Mouse (Mus musculus) frontal cortex, postnatal 25 days (tissue): ENCODE results near the gene Tbc1d10a.

ENCODE experiments used
- DNase-seq, 2 experiments: peaks; one replicate each; pipeline ENCODE4 v3.0.0; 2022; ENCODE audit warnings: low spot score in 2 of 2

Tbc1d10a gene

GRCm38 (mm10) chr11:4186486-4187317 is at the start of gene Tbc1d10a:
Gene Tbc1d10a, plus strand, starts transcription at chr11:4186789.
- DNase-seq = peak; percentile 93 to 95

DNA sequence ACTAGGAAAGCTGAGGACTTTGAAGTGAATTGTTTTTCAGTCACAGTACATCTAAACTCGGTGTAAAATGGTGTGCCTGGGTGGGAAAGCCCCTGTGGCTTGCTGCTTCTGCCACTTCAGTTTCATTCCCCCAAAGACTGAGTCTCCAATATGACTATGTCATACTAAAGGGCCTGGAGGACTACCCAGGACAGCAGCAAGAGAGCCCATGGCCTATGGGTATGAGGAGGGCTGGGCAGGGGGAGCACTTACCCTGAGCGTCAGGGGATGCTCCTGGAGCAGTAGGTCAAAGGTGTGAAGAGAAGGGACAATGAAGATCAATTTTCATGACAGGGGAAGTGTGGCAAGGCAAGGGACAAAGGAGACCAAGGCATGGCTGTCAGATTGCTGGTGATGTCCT is 47.6 kb upstream of the Tbc1d10a start:
- DNase-seq = no peak

DNA sequence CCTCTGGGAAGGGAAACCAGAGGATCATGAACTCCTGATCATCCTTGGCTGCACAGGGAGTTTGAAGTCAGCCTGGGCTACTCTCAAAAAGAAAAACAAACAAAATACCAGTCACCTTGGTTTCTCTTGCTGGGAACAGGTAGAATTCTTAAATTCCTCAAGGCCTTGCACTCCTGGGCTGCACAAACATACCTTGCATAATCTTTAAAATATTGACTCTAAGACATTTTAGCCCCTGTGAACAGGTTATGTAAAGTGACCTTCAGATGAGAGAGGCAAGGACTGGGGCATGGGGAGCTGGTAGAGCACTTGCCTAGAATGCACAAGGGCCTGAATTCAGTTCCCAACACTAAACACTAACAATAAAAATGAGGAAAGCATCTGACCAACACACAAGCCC is 45.1 kb upstream of the Tbc1d10a start:
- no peak for DNase-seq

DNA sequence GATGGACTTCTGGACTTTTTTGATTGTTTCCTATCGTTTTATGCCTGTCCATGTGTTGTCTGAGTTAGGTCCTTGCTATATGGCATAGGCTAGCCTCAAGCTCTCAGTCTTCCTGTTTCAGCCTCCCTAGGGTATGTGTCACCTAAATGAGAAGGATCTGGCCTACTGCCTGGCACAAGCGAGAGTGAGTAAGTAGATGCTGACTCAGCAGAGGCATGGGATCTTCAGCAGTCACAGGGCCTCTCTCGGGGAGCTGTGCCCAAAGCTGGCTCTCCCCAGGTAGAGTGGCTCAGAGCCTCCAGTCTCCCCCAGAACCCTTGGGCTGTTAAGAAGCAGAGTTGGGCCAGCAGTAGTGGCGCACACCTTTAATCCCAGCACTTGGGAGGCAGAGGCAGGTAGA is 44.2 kb upstream of the Tbc1d10a start:
- DNase-seq = no peak

DNA sequence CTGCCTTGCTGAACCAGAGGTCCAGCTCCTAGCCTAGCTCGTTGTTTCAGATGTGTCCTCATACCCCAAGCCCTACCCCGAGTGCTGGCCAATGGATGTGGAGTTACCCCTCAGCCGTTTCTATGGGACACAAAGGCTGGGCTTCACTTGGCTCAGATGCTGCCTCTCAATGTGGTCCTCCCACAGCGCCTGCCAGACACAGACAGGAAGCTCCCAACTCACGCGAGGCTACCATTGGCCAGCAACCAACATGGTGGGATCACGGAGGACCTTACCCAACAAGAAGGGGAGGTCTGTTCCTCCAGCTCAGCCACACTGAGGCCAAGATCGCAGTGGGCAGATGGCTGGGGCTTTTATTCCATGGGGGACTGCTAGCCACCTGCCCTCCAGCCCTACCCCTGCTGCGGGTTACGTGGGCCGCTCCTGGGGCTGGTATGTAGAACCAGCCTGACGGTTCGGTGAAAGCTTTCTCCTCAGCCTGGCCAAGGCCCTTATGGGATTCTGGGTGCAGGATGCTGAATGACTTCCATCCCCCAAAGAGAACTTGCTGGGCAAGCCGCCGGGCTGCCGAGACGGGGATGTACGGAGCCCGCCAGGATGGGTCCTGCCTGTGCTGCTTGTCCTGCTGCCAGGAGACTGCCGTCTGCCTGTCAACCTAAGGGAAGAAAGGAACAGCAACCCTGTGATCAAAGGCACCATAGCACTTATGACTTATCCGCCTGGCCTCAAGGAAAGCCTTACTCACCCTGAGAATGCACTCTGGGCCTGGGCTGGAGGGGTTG is 43.1 kb upstream of the Tbc1d10a start:
- no peak for DNase-seq

DNA sequence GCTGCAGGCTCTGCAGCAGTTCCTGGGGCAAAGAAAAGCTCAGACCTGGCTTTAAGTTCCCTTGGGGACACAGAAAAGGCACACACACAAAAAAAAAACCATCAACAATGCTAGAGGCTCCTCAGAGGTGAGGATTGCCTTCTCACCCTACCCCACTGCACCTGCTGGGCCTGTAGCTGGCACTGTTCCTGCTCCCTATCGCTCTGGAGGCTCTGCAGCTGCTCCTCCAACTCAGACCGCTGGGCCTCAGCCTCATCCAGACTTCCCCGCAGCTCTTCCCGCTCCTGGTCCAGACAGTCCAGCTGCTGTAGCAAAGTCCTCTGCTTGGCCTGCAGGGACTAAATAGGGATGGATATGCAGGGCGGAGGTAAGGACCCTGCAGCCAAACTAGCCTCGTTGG is 40.2 kb upstream of the Tbc1d10a start:
- no peak for DNase-seq

DNA sequence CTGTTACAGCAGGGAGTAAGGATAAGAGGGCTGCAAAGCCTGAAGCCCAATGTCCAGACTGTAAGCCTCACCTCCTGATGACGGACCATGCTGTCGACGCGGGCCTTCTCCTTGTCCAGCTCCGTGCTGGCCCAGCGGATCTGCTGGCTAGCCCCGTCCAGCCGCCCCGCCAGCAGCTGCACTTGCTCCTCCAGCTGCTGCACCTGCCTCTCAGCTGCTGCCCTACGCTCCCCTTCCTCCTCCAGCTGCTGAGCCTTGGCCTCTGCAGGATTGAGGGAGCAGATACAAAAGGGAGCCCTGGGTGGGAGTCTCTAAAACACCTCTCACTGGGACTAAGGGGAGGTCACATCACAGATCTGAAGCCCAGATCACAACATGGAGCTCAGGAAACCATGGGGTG is 39.5 kb upstream of the Tbc1d10a start:
- no peak for DNase-seq

DNA sequence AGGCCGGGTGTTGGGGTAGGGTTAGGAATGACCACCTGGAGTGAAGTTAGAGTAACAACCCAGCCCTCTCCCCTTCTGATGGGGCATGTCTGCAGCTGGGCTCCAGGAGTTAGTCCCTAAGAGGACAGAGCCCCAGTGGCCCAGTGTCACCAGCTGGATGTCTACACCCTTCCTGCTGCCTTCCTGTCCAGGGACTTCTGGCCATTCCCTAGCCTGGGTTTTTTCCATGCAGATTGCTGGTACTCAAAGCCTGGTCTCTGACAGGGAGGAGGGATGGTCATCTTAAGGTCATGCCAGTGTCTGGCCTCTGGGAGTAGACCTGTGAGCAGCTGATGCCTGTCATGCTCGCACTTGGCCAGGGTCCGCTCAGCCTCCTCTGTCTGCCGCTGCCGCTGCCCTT is 38.5 kb upstream of the Tbc1d10a start:
- DNase-seq = no peak

- no peak for DNase-seq
Measured at GRCm38 (mm10) chr11:4148536-4149156, 37.9 kb upstream of the Tbc1d10a start.

GRCm38 (mm10) chr11:4149886-4150285 is 36.7 kb upstream of the Tbc1d10a start:
- DNase-seq = no peak

DNA sequence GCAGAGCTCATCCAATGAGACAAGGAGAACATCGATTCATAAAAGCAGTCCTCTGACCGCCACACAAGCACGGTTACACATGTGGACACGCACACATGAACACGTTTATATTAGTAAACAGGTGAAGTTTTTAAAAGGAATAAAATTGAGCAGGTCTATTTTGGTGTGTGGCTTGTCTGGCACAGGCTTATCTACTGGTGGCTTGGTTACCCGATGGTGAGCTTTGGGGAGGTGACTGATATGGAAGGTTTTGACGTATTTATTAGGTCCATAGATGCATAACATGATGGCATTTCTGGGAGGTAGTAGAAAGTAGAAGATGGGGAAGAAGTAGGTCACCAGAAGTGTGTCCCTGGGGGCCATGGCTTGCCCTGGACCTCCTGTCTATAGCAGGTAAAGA is 32.9 kb upstream of the Tbc1d10a start:
- DNase-seq = no peak

GRCm38 (mm10) chr11:4155641-4156040 is 30.9 kb upstream of the Tbc1d10a start:
- DNase-seq = no peak

DNA sequence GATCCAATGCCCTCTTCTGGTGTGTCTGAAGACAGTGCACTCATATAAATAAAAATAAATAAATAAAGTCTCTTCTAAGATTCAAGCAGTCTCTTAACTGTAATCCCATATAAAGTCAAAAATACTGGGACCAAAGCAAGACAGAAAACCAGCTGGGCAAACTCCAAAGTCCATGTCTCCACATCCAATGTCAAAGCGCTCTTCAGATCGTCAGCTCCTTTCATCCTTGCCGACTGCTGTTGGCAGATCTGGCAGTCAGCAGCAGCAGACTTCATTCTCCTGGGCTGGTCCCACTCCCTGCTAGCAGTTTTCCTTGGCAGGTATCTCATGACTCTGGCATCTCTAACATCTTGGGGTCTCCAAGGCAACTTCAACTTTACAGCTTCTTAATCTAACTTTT is 27.9 kb upstream of the Tbc1d10a start:
- DNase-seq = no peak

GRCm38 (mm10) chr11:4159808-4160708 is 26.5 kb upstream of the Tbc1d10a start, which contains the start of the genes Ccdc157 and Sf3a1:
Gene Ccdc157, minus strand, starts transcription at chr11:4160293.
Gene Sf3a1, plus strand, starts transcription at chr11:4160350.
- DNase-seq = peak; percentile 79 to 89

- no peak for DNase-seq
Measured at GRCm38 (mm10) chr11:4160758-4161480, 25.7 kb upstream of the Tbc1d10a start.

GRCm38 (mm10) chr11:4164701-4165100 is 21.9 kb upstream of the Tbc1d10a start:
- no peak for DNase-seq

GRCm38 (mm10) chr11:4166467-4167090 is 20.0 kb upstream of the Tbc1d10a start:
- DNase-seq = no peak

GRCm38 (mm10) chr11:4174586-4174985 is 12.0 kb upstream of the Tbc1d10a start:
- no peak for DNase-seq

DNA sequence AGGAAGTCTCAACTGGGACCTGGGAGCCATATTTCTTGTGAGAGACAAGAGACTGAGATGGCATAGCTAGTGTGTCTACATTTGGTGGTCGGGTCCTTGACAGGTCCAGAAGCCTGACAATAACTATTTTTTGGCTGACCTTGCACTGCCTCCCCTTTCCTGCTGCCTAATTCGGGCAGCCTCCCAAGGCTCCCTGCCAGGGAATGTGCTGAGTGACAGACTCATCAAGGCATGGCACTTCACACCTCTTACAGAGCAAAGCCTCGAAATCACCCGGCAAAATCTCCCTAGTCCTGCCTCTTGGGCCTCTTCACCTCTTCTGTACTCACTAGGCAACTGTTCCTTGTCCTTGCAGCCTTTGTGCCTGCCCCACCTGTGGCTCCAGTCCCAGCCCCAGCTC is 8.9 kb upstream of the Tbc1d10a start:
- no peak for DNase-seq

GRCm38 (mm10) chr11:4182061-4182460 is 4.5 kb upstream of the Tbc1d10a start:
- no peak for DNase-seq
